Mouse (Mus musculus) lung, embryonic 15.5 days (tissue): ENCODE results near the gene Fibp. TPM values are rescaled to one million over a fixed set of nuclear protein-coding genes. Genes with fewer than 3 reads are reported as not detected.

Source experiments
- ATAC-seq: fragments of 200-750 bp; cut with Nextera tagmentation; 2 replicates; pipeline ENCODE4 v1.8.0; 2017; ENCODE audit warnings: moderate number of reproducible peaks, borderline replicate concordance; ENCODE audit not compliant: low FRiP score, low TSS enrichment; ENCODE audit errors: extremely low read depth
- H3K27ac ChIP-seq: fragments of 300-500 bp; sonication (generic); 2 replicates; pipeline ENCODE4 v1.5.1; 2015; ENCODE audit warnings: moderate library complexity, mild to moderate bottlenecking, inconsistent platforms
- H3K27me3 ChIP-seq: fragments of 300-500 bp; sonication (generic); 2 replicates; pipeline ENCODE4 v1.6.1; 2015; ENCODE audit warnings: inconsistent platforms
- H3K36me3 ChIP-seq: fragments of 300-500 bp; sonication (generic); 2 replicates; pipeline ENCODE4 v1.6.1; 2015; ENCODE audit warnings: inconsistent platforms
- H3K4me1 ChIP-seq: fragments of 300-500 bp; sonication (generic); 2 replicates; pipeline ENCODE4 v1.6.1; 2015; ENCODE audit warnings: inconsistent platforms
- H3K4me2 ChIP-seq: fragments of 300-500 bp; sonication (generic); 2 replicates; pipeline ENCODE4 v1.6.1; 2015; ENCODE audit warnings: inconsistent platforms, mild to moderate bottlenecking, moderate library complexity
- H3K4me3 ChIP-seq: fragments of 300-500 bp; sonication (generic); 2 replicates; pipeline ENCODE4 v1.5.1; 2015; ENCODE audit warnings: mild to moderate bottlenecking, inconsistent platforms
- H3K9ac ChIP-seq: fragments of 300-500 bp; sonication (generic); 2 replicates; pipeline ENCODE4 v1.6.1; 2015; ENCODE audit warnings: inconsistent platforms
- H3K9me3 ChIP-seq: fragments of 300-500 bp; sonication (generic); 2 replicates; pipeline ENCODE4 v1.6.1; 2016; ENCODE audit warnings: inconsistent platforms
- WGBS: fragments of 180-500 bp; shearing (Covaris S2); methylation state at CpG from one replicate; pipeline ENCODE4 v1.1.7; 2015; 5-methylcytosine and 5-hydroxymethylcytosine counted together
- polyA plus RNA-seq: library from polyadenylated mRNA; unstranded; fragments of >200 nt; fragmentation: Nextera tagmentation; extraction: Ambion mirVana; gene quantifications from 2 replicates; pipeline ENCODE4 v1.2.1, GENCODE M21; 2015

Gene Fibp
- polyA plus RNA-seq, 1 experiment from 2014 or later = 117 TPM

DNA sequence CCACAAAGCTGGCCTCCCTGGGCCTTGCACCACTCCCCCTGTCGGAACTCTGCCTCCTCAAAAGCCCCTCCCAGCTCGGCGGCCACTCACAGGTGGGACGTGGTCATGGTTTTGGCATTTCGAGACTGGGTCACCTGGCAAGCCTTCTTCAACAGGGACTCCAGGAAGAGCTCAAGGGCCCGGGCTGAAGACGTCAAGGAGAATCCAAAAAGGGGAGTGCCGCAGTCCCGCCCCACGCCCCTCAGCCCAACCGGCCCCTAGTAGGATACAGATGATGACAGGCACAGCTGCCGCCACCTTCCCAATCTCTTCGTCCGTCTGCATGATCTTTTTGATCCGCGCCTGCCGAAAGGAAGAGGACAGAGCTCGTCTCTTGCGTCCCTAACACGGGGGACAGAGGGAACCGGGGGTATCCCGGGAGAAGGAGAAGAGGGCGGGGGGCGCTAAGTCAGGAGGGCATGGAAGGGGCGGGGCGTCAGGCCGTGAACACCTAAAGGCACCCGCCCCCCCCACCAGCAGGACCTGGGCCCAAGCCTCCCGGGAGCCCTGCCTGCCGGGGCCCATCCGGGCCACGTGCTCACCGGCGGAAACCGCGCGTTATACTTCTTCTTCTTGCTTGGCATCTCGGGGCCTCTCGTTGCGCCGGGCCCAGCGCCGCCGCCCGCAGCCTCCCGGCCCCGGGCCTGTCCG, 36.2 kb upstream of the Fibp start:
- Histone ChIP-seq H3K9ac (peak overlapping the region; percentile 76), H3K9me3 (no peaks in the 10 kb centered on the region), H3K27me3 (no peaks in the 10 kb centered on the region), H3K4me3 (peak overlapping the region; percentile 79), H3K36me3 (peaks cover 51% of the 10 kb centered on the region), H3K4me2 (peak overlapping the region; percentile 85), H3K4me1 (peaks cover 31% of the 10 kb centered on the region), H3K27ac (peak overlapping the region; percentile 95)
- ATAC-seq = peak; percentile 64
- WGBS = under 1% methylated on average over 38 of the region's 48 CpGs

DNA sequence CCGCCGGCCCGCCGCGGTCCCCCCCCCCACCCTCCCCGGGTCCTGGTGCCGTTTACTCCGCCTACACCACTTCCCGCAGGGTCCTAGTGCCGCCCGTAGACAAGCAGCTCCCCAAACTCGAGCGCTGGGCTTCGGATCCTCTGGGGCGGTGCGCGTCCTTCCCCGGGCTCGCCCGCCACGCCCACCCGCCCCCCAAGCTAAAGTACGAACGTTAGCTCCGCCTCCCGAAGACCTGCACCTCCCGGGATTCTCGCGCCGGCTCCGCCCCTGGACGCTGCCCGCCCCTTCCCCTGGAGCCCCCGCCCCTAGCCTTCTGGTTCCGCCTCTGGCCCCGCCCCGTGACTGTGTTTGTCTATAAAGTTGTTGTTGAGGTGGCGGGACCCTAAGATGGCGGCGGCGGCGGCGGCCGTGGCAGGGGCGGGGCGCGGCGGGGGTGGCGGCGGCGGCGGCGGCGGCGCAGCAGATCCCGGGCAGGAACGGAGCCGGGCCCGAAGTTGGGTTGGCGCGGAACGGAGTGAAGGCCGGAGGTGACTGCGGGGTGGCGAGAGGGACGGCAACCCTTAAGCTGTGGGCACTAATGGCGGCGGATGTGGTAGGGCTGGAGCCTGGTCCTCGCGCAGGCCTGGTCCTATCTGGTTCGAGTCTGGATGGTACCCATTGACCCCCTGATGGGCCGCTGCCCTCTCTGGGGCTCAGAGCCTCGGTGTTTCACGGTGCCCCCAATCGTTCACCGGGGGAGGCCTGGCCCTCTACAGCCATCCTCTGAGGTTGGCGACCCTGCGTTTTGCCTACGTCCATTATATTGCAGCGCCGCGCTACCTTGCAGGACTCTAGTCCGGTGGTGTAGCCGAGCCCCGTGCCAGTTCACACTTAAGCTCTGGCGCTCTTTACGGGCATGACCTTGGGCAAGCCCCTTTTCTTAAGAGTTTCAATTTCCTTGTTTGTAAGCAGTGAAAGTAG, 35.4 kb upstream of the Fibp start, which contains the start of the genes Drap1 and AI837181:
TSS of gene Drap1 (minus strand) at position 198 of the 960 bp plus-strand sequence.
TSS of gene AI837181 (plus strand) at position 363 of the 960 bp plus-strand sequence.
- peaks cover 31% of the 10 kb centered on the region for H3K4me1 ChIP-seq
- H3K27me3 ChIP-seq = no peaks in the 10 kb centered on the region
- H3K4me3 ChIP-seq = peak within 1 kb of the TSS; percentile 79
- under 1% methylated on average over 71 of the region's 87 CpGs for WGBS
- no peaks in the 10 kb centered on the region for H3K9me3 ChIP-seq
- peak within 1 kb of the TSS; percentile 94 for H3K9ac ChIP-seq
- H3K27ac ChIP-seq = peak within 1 kb of the TSS; percentile 95
- peak within 1 kb of the TSS; percentile 85 for H3K4me2 ChIP-seq
- peaks cover 43% of the 10 kb centered on the region for H3K36me3 ChIP-seq
- ATAC-seq = peak; percentile 94

DNA sequence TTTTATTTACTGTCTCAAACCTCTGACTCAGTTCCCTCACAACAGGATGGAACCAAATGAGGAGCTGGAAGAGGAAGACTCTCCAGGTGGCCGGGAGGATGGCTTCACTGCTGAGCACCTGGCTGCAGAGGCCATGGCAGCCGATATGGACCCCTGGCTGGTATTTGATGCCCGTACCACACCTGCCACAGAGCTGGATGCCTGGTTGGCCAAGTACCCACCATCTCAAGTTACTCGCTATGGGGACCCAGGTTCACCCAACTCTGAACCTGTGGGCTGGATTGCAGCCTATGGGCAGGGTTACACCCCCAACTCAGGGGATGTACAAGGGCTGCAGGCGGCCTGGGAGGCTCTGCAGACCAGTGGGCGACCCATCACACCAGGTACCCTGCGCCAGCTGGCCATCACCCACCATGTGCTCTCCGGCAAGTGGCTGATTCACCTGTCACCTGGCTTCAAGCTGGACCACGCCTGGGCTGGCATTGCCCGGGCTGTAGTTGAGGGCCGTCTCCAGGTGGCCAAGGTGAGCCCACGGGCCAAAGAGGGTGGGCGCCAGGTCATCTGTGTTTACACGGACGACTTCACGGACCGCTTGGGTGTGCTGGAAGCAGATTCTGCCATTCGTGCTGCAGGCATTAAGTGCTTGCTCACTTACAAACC, 34.4 kb upstream of the Fibp start:
- Histone ChIP-seq H3K4me1 (peaks cover 31% of the 10 kb centered on the region), H3K9me3 (no peaks in the 10 kb centered on the region), H3K4me3 (peak overlapping the region; percentile 79), H3K4me2 (peak overlapping the region; percentile 70), H3K27me3 (no peaks in the 10 kb centered on the region), H3K36me3 (peaks cover 34% of the 10 kb centered on the region), H3K27ac (peak overlapping the region; percentile 77; the same call in 1 of the 2 replicates), H3K9ac (peak overlapping the region; percentile 94)
- ATAC-seq = no peak
- WGBS = 82% methylated on average over 18 of the region's 18 CpGs

DNA sequence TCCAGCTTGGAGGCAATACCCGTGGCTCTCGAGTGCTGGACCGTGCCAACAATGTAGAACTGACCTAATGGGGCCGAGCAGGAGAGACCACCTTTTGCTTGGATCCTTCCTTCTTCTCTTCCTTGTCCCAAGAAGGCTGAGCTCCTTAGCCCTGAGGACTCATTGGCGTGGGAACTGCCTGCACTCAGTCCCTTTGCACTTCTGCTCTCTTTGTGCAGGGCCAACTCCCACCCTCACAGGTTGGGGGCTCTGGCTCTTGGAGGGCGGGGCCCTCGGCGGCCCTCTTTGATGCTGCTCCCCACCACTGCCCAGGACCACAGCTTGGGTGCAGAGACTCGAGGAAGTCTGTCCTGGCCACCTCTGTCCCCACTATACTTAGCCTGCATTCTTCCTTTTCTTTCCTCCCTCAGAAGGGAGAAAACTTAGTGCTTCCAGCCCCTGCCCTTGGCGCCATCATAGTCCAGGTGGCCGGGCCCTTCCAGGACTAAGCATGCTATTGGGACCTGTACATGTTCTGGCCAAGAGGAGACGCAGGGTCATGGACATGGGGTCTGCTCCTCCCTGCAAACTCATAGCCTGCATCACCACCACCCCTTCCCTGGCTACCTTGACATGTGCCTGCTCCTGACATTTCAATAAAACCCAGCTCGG, 33.6 kb upstream of the Fibp start:
- Histone ChIP-seq H3K9me3 (no peaks in the 10 kb centered on the region), H3K4me1 (peaks cover 31% of the 10 kb centered on the region), H3K4me3 (peak overlapping the region; percentile 79; the same call in 1 of the 2 replicates), H3K27ac (no peak overlapping the region), H3K9ac (no peak overlapping the region), H3K27me3 (no peaks in the 10 kb centered on the region), H3K4me2 (peak overlapping the region; percentile 70; the same call in 1 of the 2 replicates), H3K36me3 (peaks cover 27% of the 10 kb centered on the region)
- ATAC-seq = no peak
- WGBS = 86% methylated on average over 13 of the region's 13 CpGs

DNA sequence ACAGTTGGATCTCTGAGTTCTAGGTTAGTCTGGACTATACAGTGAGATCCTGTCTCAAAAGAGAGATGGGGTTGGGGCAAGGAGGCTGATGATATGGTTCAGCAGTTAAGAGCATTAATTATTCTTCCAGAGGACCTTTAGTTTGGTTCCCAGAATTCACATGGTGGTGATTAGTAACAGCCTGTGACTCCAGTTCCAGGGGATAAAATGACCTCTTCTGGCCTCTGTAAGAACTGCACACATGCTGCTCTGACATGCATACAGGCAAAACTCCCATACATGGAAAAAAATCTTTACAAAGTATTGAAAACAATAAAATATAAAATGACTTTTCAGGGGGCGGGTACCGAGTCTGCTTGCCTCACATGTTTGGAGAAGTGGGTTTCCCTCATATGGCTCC, 32.3 kb upstream of the Fibp start:
- Histone ChIP-seq H3K4me3 (no peak overlapping the region), H3K27me3 (no peaks in the 10 kb centered on the region), H3K9me3 (no peaks in the 10 kb centered on the region), H3K9ac (no peak overlapping the region), H3K4me2 (no peak overlapping the region), H3K4me1 (peaks cover 34% of the 10 kb centered on the region), H3K27ac (no peak overlapping the region), H3K36me3 (peaks cover 15% of the 10 kb centered on the region)
- ATAC-seq = no peak
- 86% methylated on average over 2 of the region's 2 CpGs for WGBS

DNA sequence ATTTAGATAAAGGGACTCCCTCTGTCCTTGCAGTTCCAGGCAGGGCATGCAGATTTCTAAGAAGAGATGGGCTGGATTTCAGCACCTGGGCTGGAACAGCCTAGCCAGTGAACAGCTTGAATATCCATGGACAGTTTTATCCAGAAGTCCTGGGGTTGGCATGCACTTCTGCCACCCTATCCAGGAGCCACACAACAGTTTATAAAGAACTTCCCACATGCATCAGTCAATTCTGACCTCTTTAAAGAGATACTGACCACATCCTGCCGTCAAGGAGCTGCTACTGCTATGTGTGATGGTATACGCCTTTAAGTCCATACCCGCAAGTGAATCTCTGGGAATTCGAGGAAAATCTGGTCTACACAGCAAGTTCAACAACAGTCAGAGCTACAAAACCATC, 31.2 kb upstream of the Fibp start:
- Histone ChIP-seq H3K9ac (no peak overlapping the region), H3K4me3 (no peak overlapping the region), H3K4me1 (peaks cover 36% of the 10 kb centered on the region), H3K27me3 (no peaks in the 10 kb centered on the region), H3K9me3 (no peaks in the 10 kb centered on the region), H3K27ac (no peak overlapping the region), H3K4me2 (no peak overlapping the region), H3K36me3 (peaks cover 14% of the 10 kb centered on the region)
- WGBS = 62% methylated on average over 4 of the region's 4 CpGs
- no peak for ATAC-seq

DNA sequence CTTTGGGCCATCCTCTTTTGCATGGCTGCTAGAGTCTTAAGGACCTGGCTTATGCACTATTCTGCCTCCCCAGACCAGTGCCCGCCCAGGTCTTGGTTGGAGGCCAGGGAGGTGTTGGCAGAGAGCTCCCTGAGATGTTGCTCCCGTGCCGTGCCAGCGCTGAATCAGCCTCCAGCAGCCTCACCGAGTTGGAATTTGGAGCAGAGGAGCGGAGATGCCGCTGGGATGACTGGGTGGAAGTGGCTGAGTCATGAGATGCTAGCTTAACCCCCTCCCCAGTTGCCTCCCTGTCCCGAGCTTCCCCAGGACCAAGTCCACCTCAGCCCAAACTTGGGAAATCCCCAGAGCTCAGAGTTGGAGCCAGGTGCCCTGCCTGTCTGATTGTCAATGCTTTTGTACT, 30.6 kb upstream of the Fibp start:
- Histone ChIP-seq H3K36me3 (peaks cover 14% of the 10 kb centered on the region), H3K27ac (no peak overlapping the region), H3K9me3 (no peaks in the 10 kb centered on the region), H3K4me1 (peaks cover 36% of the 10 kb centered on the region), H3K4me2 (no peak overlapping the region), H3K4me3 (no peak overlapping the region), H3K9ac (no peak overlapping the region), H3K27me3 (no peaks in the 10 kb centered on the region)
- WGBS = 54% methylated on average over 8 of the region's 8 CpGs
- no peak for ATAC-seq

DNA sequence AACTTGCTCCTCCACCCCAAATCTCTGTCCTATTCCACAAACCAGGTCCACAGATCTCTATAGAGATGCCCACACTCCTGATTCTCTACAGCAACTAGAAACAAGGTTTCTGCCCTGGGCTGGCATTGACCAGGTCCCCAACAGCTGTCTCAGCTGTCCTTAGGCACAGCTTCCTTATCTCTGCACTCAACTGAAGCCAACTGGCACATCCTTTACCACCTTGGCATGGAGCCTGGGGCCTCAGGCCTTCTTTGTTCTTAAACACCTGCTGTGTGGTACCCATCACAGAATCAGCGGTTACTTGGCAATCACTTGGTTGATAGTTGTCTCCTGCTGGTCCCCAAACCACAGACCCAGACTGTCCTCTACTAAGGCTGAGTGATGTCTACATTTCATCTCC, 30.0 kb upstream of the Fibp start:
- Histone ChIP-seq H3K4me1 (peaks cover 36% of the 10 kb centered on the region), H3K4me3 (no peak overlapping the region), H3K36me3 (peaks cover 14% of the 10 kb centered on the region), H3K9ac (no peak overlapping the region), H3K9me3 (no peaks in the 10 kb centered on the region), H3K4me2 (no peak overlapping the region), H3K27me3 (no peaks in the 10 kb centered on the region), H3K27ac (no peak overlapping the region)
- WGBS = 72% methylated on average over 1 of the region's 1 CpGs
- ATAC-seq = no peak

DNA sequence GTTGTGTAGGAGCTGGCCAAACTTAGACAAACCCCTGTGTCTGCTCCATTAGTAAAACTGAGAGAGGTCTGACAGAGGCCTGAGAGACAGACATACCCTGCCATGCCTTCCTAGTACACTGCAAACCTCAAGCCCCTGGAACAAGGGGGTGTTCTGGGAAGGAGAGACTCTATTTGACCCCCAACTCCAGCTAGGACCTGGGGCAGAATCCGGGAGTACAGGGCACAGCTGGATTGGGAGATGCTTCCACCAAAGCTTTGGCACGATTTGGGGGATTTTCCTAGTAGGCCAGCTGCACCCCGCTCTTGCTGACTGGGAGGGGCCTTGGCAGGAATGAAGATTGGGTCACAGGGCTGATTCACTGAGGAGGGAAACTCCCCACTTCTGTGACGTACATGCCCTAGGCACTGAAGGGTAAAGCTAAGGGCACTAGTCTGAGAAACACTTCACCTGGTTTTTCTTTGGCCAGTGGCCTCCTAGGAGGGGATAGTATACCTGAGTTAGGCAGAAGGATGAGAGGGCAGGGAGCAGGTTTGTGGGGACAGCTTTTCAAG, 28.4 kb upstream of the Fibp start:
- WGBS = 64% methylated on average over 4 of the region's 4 CpGs
- Histone ChIP-seq H3K27me3 (no peaks in the 10 kb centered on the region), H3K4me2 (no peak overlapping the region), H3K36me3 (peaks cover 4% of the 10 kb centered on the region), H3K9ac (no peak overlapping the region), H3K9me3 (no peaks in the 10 kb centered on the region), H3K27ac (no peak overlapping the region), H3K4me1 (peaks cover 22% of the 10 kb centered on the region), H3K4me3 (no peak overlapping the region)
- ATAC-seq = no peak

DNA sequence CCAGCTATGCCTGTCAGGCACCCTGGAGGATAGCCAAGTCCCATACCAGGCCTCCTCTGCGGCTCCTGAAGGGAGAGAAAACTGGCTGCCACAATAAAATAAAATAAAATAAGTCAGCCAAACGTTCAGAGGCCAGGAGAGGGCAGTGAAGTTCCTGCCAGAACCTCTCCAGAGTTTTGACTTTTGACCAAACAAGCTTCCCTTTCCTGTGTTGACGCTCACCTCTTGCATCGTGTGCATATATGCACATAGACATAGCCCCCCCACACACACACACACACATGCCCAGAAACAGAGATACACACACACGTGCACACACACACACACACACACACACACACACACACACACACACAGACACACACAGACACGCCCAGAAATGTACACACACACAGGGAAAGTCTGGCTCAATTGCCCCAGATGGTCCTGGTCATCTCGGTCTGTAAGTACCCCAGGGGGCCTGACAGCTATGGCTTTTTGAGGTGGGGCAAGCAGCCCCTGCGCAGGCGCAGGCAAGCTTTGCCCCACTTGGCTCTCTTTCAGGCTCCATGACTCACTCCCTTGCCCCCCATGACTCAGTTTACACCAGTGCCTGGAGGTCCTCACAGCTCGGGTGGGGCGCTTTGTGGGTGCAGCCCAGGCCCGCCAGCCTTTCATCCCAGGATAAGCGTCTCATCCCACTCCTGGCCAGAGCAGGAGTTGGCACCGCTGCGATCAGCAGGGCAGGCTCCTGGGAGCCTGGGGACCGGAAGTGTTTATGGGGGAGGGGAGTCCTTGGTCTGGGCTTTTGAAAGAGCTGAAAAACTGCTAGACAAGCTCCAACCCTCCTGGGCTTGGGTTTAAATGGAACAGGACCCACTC, 27.2 kb upstream of the Fibp start:
- H3K27ac ChIP-seq = peak overlapping the region; percentile 85
- WGBS = 2% methylated on average over 16 of the region's 16 CpGs
- no peaks in the 10 kb centered on the region for H3K36me3 ChIP-seq
- peaks cover 18% of the 10 kb centered on the region for H3K4me1 ChIP-seq
- H3K9ac ChIP-seq = peak overlapping the region; percentile 36; the same call in 1 of the 2 replicates
- peak; percentile 66 for ATAC-seq
- peak overlapping the region; percentile 36 for H3K4me3 ChIP-seq
- H3K9me3 ChIP-seq = no peaks in the 10 kb centered on the region
- H3K27me3 ChIP-seq = no peaks in the 10 kb centered on the region
- H3K4me2 ChIP-seq = peak overlapping the region; percentile 79
